Mouse (Mus musculus) liver, postnatal 0 days (tissue): ENCODE results near the gene Ttc27.

Source experiments
- CTCF ChIP-seq: sonication (generic); IDR thresholded peaks from 2 replicates; pipeline ENCODE4 v1.5.1; 2016; ENCODE audit warnings: antibody characterized with exemption, low read depth
- EP300 ChIP-seq: IDR thresholded peaks from 2 replicates; pipeline ENCODE4 v1.6.1; 2016; ENCODE audit warnings: antibody characterized with exemption, low read depth, mild to moderate bottlenecking

DNA sequence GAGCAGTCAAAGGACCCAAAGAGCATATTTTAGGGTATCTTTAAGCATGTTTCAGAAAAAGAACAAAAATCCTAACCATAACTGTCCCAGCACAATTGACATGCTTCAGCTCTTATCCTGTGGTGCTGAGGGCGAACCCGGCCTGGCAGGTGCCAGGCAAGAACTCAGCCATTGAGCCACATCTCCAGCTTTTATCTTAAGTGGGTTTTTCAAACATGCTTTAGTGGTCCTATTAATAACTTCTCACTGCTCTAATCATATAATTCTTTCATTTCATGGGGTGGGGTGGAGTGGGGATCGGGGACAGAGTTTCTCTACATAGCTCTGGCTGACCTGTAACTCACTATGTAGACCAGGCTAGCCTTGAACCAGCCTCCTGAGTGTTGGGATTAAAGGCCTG is 125.1 kb downstream of the Ttc27 start:
- no peak for TF ChIP-seq EP300
- no peak for TF ChIP-seq CTCF
